Mouse (Mus musculus) brain, embryonic 14.5 days (tissue): Measurements from ENCODE around the gene A830031A19Rik.

Experiments
- CTCF ChIP-seq: fragments of 200-500 bp; IDR thresholded peaks from 2 replicates; pipeline ENCODE4 v1.5.1; 2012; ENCODE audit warnings: inconsistent platforms, mild to moderate bottlenecking, moderate library complexity, borderline replicate concordance; ENCODE audit not compliant: insufficient read depth, insufficient read length; ENCODE audit errors: extremely low read depth
- POLR2A ChIP-seq: fragments of 200-500 bp; IDR thresholded peaks from 2 replicates; pipeline ENCODE4 v1.6.1; 2012; ENCODE audit warnings: mild to moderate bottlenecking, inconsistent platforms, borderline replicate concordance; ENCODE audit not compliant: poor library complexity, insufficient read depth, insufficient read length, severe bottlenecking; ENCODE audit errors: extremely low read depth

DNA sequence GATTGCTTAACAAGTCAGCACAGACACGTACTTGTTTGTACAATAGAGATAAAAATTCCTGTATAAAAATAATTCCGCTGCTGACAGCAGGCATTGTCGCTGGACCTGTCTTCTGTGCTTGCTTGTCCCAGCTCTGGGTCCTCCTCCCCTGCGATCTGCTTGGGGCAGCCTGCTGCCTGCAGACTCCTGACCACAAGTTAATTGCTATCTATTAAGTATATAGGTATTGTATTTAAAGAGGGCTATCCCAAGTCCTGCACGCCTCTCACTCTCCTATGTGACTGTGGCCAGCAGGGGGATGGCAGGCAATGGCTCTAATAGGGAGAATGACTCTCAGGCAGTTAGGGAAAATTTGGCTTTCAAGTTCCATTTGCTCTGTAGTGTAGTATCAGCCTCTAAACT, 19.2 kb upstream of the A830031A19Rik start:
- no peak for TF ChIP-seq POLR2A
- TF ChIP-seq CTCF, result peak; percentile 50; the same call in 1 of the 2 replicates
